Mouse (Mus musculus) G1E (cell line): ENCODE results near the gene Fcrls. TPM values are rescaled to one million over a fixed set of nuclear protein-coding genes. Genes with fewer than 3 reads are reported as not detected.

Experiments
- ATAC-seq: 2 replicates; pipeline ENCODE4 v1.8.0; 2016; ENCODE audit warnings: mild to moderate bottlenecking; ENCODE audit not compliant: insufficient number of reproducible peaks, poor library complexity, low FRiP score, severe bottlenecking; ENCODE audit errors: extremely low read depth
- DNase-seq: peaks from one replicate; pipeline ENCODE4 v3.0.0; 2012; ENCODE audit warnings: low spot score
- H3K27me3 ChIP-seq: 2 replicates; pipeline ENCODE4 v1.6.1; 2012; ENCODE audit warnings: mild to moderate bottlenecking, low read length, inconsistent platforms; ENCODE audit not compliant: insufficient read depth
- H3K36me3 ChIP-seq: replicated peaks from 2 replicates; pipeline ENCODE3; 2012; ENCODE audit warnings: mild to moderate bottlenecking, inconsistent platforms
- H3K4me1 ChIP-seq: 2 replicates; pipeline ENCODE4 v1.6.1; 2012; ENCODE audit warnings: low read depth, low read length, inconsistent platforms, mixed read lengths; ENCODE audit not compliant: insufficient read depth
- H3K4me3 ChIP-seq: 2 replicates; pipeline ENCODE4 v1.5.1; 2012; ENCODE audit warnings: low read depth, mild to moderate bottlenecking, inconsistent platforms, low read length, moderate library complexity, mixed read lengths
- H3K9me3 ChIP-seq: replicated peaks from 2 replicates; pipeline ENCODE4 v1.6.1; 2012; ENCODE audit warnings: inconsistent platforms
- CTCF ChIP-seq: IDR thresholded peaks from 2 replicates; pipeline ENCODE4 v1.5.1; 2012; ENCODE audit warnings: low read depth, low read length, inconsistent platforms, mixed read lengths
- GATA1 ChIP-seq: IDR thresholded peaks from 2 replicates; pipeline ENCODE4 v1.6.1; 2012; ENCODE audit warnings: borderline replicate concordance, low read length, inconsistent platforms, mixed read lengths
- GATA2 ChIP-seq: IDR thresholded peaks from 2 replicates; pipeline ENCODE4 v1.6.1; 2012; ENCODE audit warnings: low read depth, low read length, inconsistent platforms, borderline replicate concordance
- POLR2AphosphoS5 ChIP-seq: IDR thresholded peaks from 2 replicates; pipeline ENCODE4 v1.6.1; 2012; ENCODE audit warnings: low read depth, low read length, inconsistent platforms; ENCODE audit not compliant: insufficient replicate concordance
- TAL1 ChIP-seq: conservative IDR thresholded peaks from 2 replicates; pipeline ENCODE4 v1.6.1; 2012; ENCODE audit warnings: low read depth, low read length, inconsistent platforms, mixed read lengths
- polyA plus RNA-seq: library from polyadenylated mRNA; stranded (reverse); fragments of >175 nt; gene quantifications from 2 replicates; pipeline ENCODE4 v1.2.3, GENCODE M21; 2012
- total RNA-seq, 2 experiments: library from RNA; stranded (forward) in 1 of 2; stranded (reverse) in 1 of 2; fragments of 200-1000 nt in 1 of 2; fragments of >200 nt in 1 of 2; fragmentation: Nextera tagmentation in 1 of 2; gene quantifications; 2 replicates each; pipeline ENCODE4 v1.2.3; 2014 to 2017

Gene Fcrls
- total RNA-seq (2014; fragmentation: Nextera tagmentation): not detected in 2 replicates
- not detected in 2 replicates for total RNA-seq (2017)
- not detected in 2 replicates for polyA plus RNA-seq

- TF ChIP-seq TAL1: no peak
- no peak for TF ChIP-seq GATA2
- no peak for TF ChIP-seq CTCF
- no peak for TF ChIP-seq POLR2AphosphoS5
- no peak for TF ChIP-seq GATA1
- no peak for DNase-seq
- Histone ChIP-seq H3K27me3 (no peaks in the 10 kb centered on the region), H3K4me1 (no peaks in the 10 kb centered on the region), H3K4me3 (no peak within 1 kb of the TSS), H3K9me3 (no peaks in the 10 kb centered on the region), H3K36me3 (no peaks in the 10 kb centered on the region)
- no peak for ATAC-seq
Measured at GRCm38 (mm10) chr3:87263436-87263835, at the start of gene Fcrls. Fcrls (minus strand) TSS chr3:87263738.

- no peak for DNase-seq
- TF ChIP-seq CTCF: no peak
- no peak for TF ChIP-seq POLR2AphosphoS5
- TF ChIP-seq GATA2: no peak
- no peaks in the 10 kb centered on the region for H3K4me1 ChIP-seq
- H3K36me3 ChIP-seq: no peaks in the 10 kb centered on the region
- ATAC-seq: no peak
- no peaks in the 10 kb centered on the region for H3K27me3 ChIP-seq
- no peaks in the 10 kb centered on the region for H3K9me3 ChIP-seq
- no peak overlapping the region for H3K4me3 ChIP-seq
Measured at GRCm38 (mm10) chr3:87309922-87310321, 46.4 kb upstream of the Fcrls start.

GRCm38 (mm10) chr3:87299901-87300300 lies 36.4 kb upstream of the Fcrls start:
- DNase-seq (no peak), ATAC-seq (no peak)
- Histone ChIP-seq H3K9me3 (no peaks in the 10 kb centered on the region), H3K36me3 (no peaks in the 10 kb centered on the region), H3K4me1 (no peaks in the 10 kb centered on the region), H3K4me3 (no peak overlapping the region), H3K27me3 (no peaks in the 10 kb centered on the region)
- TF ChIP-seq TAL1: no peak
- no peak for TF ChIP-seq GATA1
- TF ChIP-seq GATA2: no peak
- TF ChIP-seq POLR2AphosphoS5: no peak
- no peak for TF ChIP-seq CTCF

GRCm38 (mm10) chr3:87274372-87274771 lies 10.8 kb upstream of the Fcrls start:
- H3K27me3 ChIP-seq: no peaks in the 10 kb centered on the region
- H3K36me3 ChIP-seq: no peaks in the 10 kb centered on the region
- no peaks in the 10 kb centered on the region for H3K4me1 ChIP-seq
- TF ChIP-seq GATA1 (no peak), GATA2 (no peak), CTCF (no peak), POLR2AphosphoS5 (no peak), TAL1 (no peak)
- H3K4me3 ChIP-seq: no peak overlapping the region
- no peaks in the 10 kb centered on the region for H3K9me3 ChIP-seq
- DNase-seq: no peak
- ATAC-seq: no peak

- Histone ChIP-seq H3K9me3 (no peaks in the 10 kb centered on the region), H3K27me3 (no peaks in the 10 kb centered on the region)
Measured at GRCm38 (mm10) chr3:87266581-87266980, 3.0 kb upstream of the Fcrls start.

GRCm38 (mm10) chr3:87255239-87255638 lies 8.3 kb downstream of the Fcrls start:
- no peaks in the 10 kb centered on the region for H3K4me1 ChIP-seq
- no peak for TF ChIP-seq TAL1
- TF ChIP-seq CTCF: no peak
- no peak for TF ChIP-seq GATA2
- TF ChIP-seq POLR2AphosphoS5: no peak
- TF ChIP-seq GATA1: no peak
- H3K4me3 ChIP-seq: no peak overlapping the region
- no peaks in the 10 kb centered on the region for H3K27me3 ChIP-seq
- no peaks in the 10 kb centered on the region for H3K36me3 ChIP-seq
- H3K9me3 ChIP-seq: no peaks in the 10 kb centered on the region
- DNase-seq (no peak), ATAC-seq (no peak)

More at GRCm38 (mm10) chr3:87266581-87266980, 3.0 kb upstream of the Fcrls start:
- DNase-seq (no peak), ATAC-seq (no peak)
- H3K36me3 ChIP-seq: no peaks in the 10 kb centered on the region
- no peaks in the 10 kb centered on the region for H3K4me1 ChIP-seq
- TF ChIP-seq POLR2AphosphoS5: no peak
- TF ChIP-seq TAL1: no peak
- TF ChIP-seq GATA1: no peak
- no peak for TF ChIP-seq CTCF
- TF ChIP-seq GATA2: no peak
- H3K4me3 ChIP-seq: no peak overlapping the region

- no peak overlapping the region for H3K4me3 ChIP-seq
Measured at GRCm38 (mm10) chr3:87249571-87249970, 14.0 kb downstream of the Fcrls start.

More at GRCm38 (mm10) chr3:87249571-87249970, 14.0 kb downstream of the Fcrls start:
- Histone ChIP-seq H3K9me3 (no peaks in the 10 kb centered on the region), H3K36me3 (no peaks in the 10 kb centered on the region), H3K4me1 (no peaks in the 10 kb centered on the region), H3K27me3 (no peaks in the 10 kb centered on the region)
- no peak for ATAC-seq
- TF ChIP-seq POLR2AphosphoS5 (no peak), GATA2 (no peak), TAL1 (no peak), CTCF (no peak), GATA1 (no peak)
- no peak for DNase-seq
